Mouse (Mus musculus) ovary, adult 10 weeks (tissue): ENCODE results near the gene Ap2b1. TPM values are rescaled to one million over a fixed set of nuclear protein-coding genes. Genes with fewer than 3 reads are reported as not detected.

Source experiments
- polyA plus RNA-seq: library from polyadenylated mRNA; stranded (reverse); fragments of 350-450 nt; fragmentation: Illumina TruSeq; extraction: RNeasy Lipid Tissue Mini Kit (QIAGEN cat#74804); gene quantifications from one replicate; pipeline ENCODE4 v1.2.3, GENCODE M21; 2014

Gene Ap2b1
- 69.3 TPM for polyA plus RNA-seq

DNA sequence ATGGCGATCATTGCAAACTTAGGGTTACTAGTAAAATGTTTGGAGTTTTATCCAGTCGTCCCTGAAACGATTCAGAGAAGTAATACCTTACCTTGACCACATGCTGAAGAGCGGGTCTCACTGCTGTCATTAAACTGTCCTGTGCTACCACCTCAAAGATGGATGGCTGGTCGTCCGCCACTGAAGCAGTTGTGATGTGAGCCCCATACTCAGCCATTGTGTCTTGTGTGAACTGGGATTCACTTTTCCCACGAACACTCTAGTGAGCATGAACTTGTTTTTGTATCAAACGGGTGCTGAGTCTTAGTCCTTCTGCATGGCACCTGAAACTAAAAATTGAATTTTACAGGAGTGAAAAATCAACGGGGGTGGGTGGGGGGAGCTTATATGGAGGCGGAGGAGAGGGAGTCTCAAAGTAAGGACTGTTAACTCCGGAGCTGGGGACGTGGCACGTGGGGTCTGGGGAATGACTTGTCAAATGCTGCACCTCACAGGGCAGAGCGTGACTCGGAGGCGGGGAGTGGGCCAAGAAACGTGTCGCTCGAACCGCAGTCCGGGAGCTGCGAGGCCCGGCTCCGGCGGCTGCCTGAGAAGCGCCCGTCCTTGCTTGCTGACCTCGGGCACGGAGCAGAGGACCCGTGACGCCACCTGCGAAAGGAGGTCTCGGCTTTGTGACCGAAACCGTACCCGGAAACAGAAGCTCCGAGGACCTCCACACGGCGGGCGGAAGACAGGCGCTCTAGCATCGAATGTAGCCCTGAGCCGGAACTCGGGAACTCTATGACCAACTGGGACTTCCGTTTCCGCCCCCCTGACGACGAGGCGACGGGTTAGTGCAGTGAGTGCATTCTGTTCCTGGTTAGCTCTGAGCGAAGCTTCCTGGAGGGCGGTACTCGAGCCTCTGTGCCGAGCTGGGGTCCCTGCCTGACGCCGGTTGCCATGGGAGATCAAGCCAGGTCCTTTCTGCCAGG lies at the start of gene Ap2b1:
Gene Ap2b1, plus strand, starts transcription at position 800 of the 971 bp plus-strand sequence.

DNA sequence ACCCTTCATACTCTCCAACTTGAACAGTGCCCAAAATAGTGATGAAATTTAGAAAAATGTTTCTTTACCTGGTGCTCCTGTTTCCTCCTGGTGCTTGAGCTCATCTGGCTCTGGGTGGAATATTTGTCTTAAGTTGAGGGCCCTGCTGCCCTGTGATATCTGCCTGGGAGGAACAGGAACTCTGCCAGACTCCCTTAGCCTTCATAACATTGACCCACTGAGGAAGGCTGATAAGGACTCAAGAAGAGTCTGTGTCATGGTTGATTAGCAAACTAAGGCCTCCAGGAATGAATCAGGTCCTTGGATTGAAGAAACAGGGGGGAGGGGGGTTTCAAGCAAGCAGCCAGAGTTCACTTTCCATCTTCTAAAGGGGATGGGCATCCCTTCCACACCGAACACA lies 12.3 kb upstream of the Ap2b1 start, which contains the start of gene Slfn14:
Gene Slfn14, minus strand, starts transcription at position 161 of the 400 bp plus-strand sequence.

GRCm38 (mm10) chr11:83302526-83303251 lies 3.9 kb downstream of the Ap2b1 start, which contains the start of gene Pex12:
Gene Pex12, minus strand, starts transcription at chr11:83302586.

GRCm38 (mm10) chr11:83409087-83409754 lies 110.4 kb downstream of the Ap2b1 start, which contains the start of gene Rasl10b:
Gene Rasl10b, plus strand, starts transcription at chr11:83409137.

GRCm38 (mm10) chr11:83429355-83429754 lies 130.5 kb downstream of the Ap2b1 start, which contains the start of gene Gas2l2:
Gene Gas2l2, minus strand, starts transcription at chr11:83429455.

DNA sequence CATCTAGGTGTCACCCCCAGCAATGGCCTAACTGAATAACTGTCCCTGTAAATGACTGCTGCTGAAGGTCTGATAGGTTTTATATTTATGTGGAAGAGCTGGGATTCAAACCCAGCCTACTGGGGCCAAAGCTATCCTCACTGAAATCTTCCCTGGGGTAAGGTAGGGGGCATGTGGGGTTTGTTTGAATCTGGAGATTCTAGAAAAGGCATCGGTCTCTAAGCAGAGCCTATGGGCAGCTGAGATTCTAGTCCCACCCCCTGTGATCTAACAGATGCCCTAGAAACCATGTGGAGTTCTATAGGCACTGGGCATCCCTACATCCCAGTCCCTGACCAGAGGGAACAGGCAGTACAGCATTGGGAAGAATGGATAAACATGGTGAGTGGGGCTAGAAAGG lies 138.6 kb downstream of the Ap2b1 start, which contains the start of gene 1700020L24Rik:
Gene 1700020L24Rik, plus strand, starts transcription at position 301 of the 400 bp plus-strand sequence.

Other genes starting within 250 kb of the Ap2b1 start
- 8.7 TPM for gene Slfn2, start 233.9 kb upstream of the Ap2b1 start, polyA plus RNA-seq
- 0.40 TPM for gene Slfn1, start 182.2 kb upstream of the Ap2b1 start, polyA plus RNA-seq
- gene Slfn4, start 123.8 kb upstream of the Ap2b1 start, polyA plus RNA-seq: 3.0 TPM
- 12.8 TPM for gene Slfn3, start 107.7 kb upstream of the Ap2b1 start, polyA plus RNA-seq
- 10.0 TPM for gene Slfn14, start 12.3 kb upstream of the Ap2b1 start, polyA plus RNA-seq
- gene Pex12, start 3.6 kb downstream of the Ap2b1 start, polyA plus RNA-seq: 34.3 TPM
- not detected for gene Rasl10b, start 110.1 kb downstream of the Ap2b1 start, polyA plus RNA-seq
- not detected for gene Gas2l2, start 130.4 kb downstream of the Ap2b1 start, polyA plus RNA-seq
- gene 1700020L24Rik, start 138.7 kb downstream of the Ap2b1 start, polyA plus RNA-seq: not detected
- gene Mmp28, start 164.0 kb downstream of the Ap2b1 start, polyA plus RNA-seq: 0.63 TPM
- 154 TPM for gene Taf15, start 174.1 kb downstream of the Ap2b1 start, polyA plus RNA-seq
- gene Heatr9, start 223.2 kb downstream of the Ap2b1 start, polyA plus RNA-seq: not detected
- 2.0 TPM for gene Ccl5, start 231.5 kb downstream of the Ap2b1 start, polyA plus RNA-seq